ENCODE assay signal across 9 mouse cellular contexts in the genomic region with DNA sequence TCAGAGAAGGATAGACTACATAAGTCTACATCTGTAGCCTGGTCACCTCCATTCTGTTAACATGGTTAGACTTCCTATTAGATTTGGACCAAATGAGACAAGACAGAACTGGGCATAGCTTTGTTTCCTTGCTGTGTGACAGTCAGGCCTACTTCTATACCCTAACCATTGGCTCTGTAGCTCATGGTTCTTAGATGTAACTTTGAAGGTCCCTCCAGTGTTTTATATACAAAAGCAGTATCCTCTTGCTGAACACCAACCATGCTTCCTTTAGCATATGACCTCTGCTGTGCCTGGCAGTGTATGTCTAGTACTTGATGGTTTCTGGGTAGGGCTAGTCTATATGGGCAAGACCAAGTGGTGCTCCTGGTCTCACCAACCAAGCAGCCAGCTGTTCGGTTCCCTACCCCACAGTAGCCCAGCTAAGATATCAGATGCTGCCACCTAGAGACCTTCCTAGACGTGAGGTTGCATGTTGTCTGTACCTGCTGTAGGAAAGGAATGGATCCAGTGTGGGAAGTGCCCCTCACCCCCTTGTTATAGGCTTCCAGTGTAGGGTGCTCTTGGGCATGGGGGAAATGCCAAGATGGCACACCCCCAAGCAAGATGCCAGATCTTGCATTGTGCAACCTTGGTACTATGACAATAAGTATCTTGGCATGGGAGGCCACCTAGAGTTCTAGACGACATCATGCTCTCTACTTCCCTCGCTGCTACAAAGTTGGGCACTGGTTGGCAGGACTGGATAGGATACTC. TPM values are rescaled to one million over a fixed set of nuclear protein-coding genes. Genes with fewer than 3 reads are reported as not detected.
A peak's percentile ranks its signal among the peaks of the same experiment; 100 is the strongest.
DNase-seq lines count a peak whose midpoint lies in the region; ATAC-seq and TF ChIP-seq lines count a peak whose summit lies in the region.
"Had no signal": no experiment of that assay in that cellular context is flagged by ENCODE, and none has a peak within 500 bp of the region (broad histone marks: within the 10 kb centered on the region; RNA-seq: fewer than 3 reads in every experiment).

No protein-coding gene starts in this region.

- H3K4me1 ChIP-seq in megakaryocyte, embryonic 14.5 days: peaks cover 76% of the 10 kb centered on the region
- peaks cover 17 to 30% of the 10 kb centered on the region in 2 experiments for H3K4me1 ChIP-seq in liver, embryonic 14.5 days (replicated peaks; ENCODE audit: control insufficient read depth in 2 of 2, insufficient read depth in 2 of 2, low read length in 1 of 2)
- peaks cover 32% of the 10 kb centered on the region for H3K4me1 ChIP-seq in stomach, embryonic 16.5 days (ENCODE audit: control insufficient read depth, insufficient read depth, low read length)

- peak overlapping the region; percentile 98 for H3K4me3 ChIP-seq in megakaryocyte, embryonic 14.5 days (replicated peaks)
- H3K4me3 ChIP-seq in liver, embryonic 14.5 days (ENCODE audit: insufficient read depth in 1 of 2, low read depth in 2 of 2, low read length in 2 of 2): no peak overlapping the region
- H3K4me3 ChIP-seq in stomach, embryonic 16.5 days (replicated peaks; ENCODE audit: low read length): peak overlapping the region; percentile 96; the same call in 1 of the 2 replicates

- H3K9ac ChIP-seq in liver, embryonic 14.5 days (replicated peaks): no peak overlapping the region
- H3K9ac ChIP-seq in stomach, embryonic 16.5 days (ENCODE audit: low read length): peak overlapping the region; percentile 88; the same call in 1 of the 2 replicates

- H3K27me3 ChIP-seq in megakaryocyte, embryonic 14.5 days (replicated peaks): no peaks in the 10 kb centered on the region
- no peaks in the 10 kb centered on the region for H3K27me3 ChIP-seq in liver, embryonic 14.5 days (ENCODE audit: control insufficient read depth, insufficient read depth, low read length)
- H3K27me3 ChIP-seq in stomach, embryonic 16.5 days (ENCODE audit: control insufficient read depth, insufficient read depth, low read length): no peaks in the 10 kb centered on the region

- no peak for ATAC-seq in megakaryocyte, adult 5-6 weeks (ENCODE audit: poor library complexity, severe bottlenecking)
- no peak for ATAC-seq in liver, embryonic 14.5 days (ENCODE audit: insufficient read depth)
- no peak for ATAC-seq in stomach, embryonic 16.5 days (ENCODE audit: insufficient read depth, low FRiP score)
- no peak for ATAC-seq in megakaryocyte progenitor cell, adult 5-6 weeks (replicated peaks; ENCODE audit: poor library complexity)
- ATAC-seq in erythroblast, adult 5-6 weeks (replicated peaks; ENCODE audit: low FRiP score, poor library complexity, severe bottlenecking): no peak

- peak overlapping the region; percentile 57 for H3K27ac ChIP-seq in liver, embryonic 14.5 days
- peak overlapping the region; percentile 89 for H3K27ac ChIP-seq in stomach, embryonic 16.5 days (ENCODE audit: low read length)

- 0 out of 2 replicates have a peak, but pooled peaks have one; percentile 19 for TF ChIP-seq CTCF in liver, embryonic 14.5 days (IDR thresholded peaks at IDR 0.05; ENCODE audit: low read depth)

- 40% methylated on average over 4 of the region's 4 CpGs for WGBS in liver, embryonic 14.5 days (ENCODE audit: insufficient replicate concordance)
- WGBS in stomach, embryonic 16.5 days: 31% methylated on average over 4 of the region's 4 CpGs

- TF ChIP-seq EP300 in liver, embryonic 14.5 days (IDR thresholded peaks at IDR 0.05; ENCODE audit: low read depth): no peak

- H3K36me3 ChIP-seq in megakaryocyte, embryonic 14.5 days (replicated peaks; ENCODE audit: low read length): peaks cover 64% of the 10 kb centered on the region
- peaks cover 36% of the 10 kb centered on the region for H3K36me3 ChIP-seq in liver, embryonic 14.5 days (replicated peaks; ENCODE audit: control insufficient read depth, insufficient read depth, low read depth)
- peaks cover 18% of the 10 kb centered on the region for H3K36me3 ChIP-seq in stomach, embryonic 16.5 days (ENCODE audit: control insufficient read depth, insufficient read depth, low read length)

- peak; percentile 54 for DNase-seq in cerebellum, adult 11-12 months
- DNase-seq in cerebellum, adult 11 months: no peak
- no peak for DNase-seq in liver, embryonic 14.5 days (ENCODE audit: low read depth in 3 of 3, low spot score in 3 of 3)
- DNase-seq: B cell, adult 2 months had no signal

- no peak overlapping the region for H3K4me2 ChIP-seq in liver, embryonic 14.5 days (ENCODE audit: low read depth)
- H3K4me2 ChIP-seq in stomach, embryonic 16.5 days (ENCODE audit: low read depth, low read length): peak overlapping the region; percentile 89

- no peaks in the 10 kb centered on the region for H3K9me3 ChIP-seq in megakaryocyte, embryonic 14.5 days
- H3K9me3 ChIP-seq in liver, embryonic 14.5 days (ENCODE audit: control insufficient read depth, low read length): no peaks in the 10 kb centered on the region
- H3K9me3 ChIP-seq in stomach, embryonic 16.5 days (replicated peaks; ENCODE audit: control insufficient read depth, low read length): no peaks in the 10 kb centered on the region

RNA-seq across cellular contexts. Expression of gene Slc25a10, which starts 1.2 kb away (rescaled TPM):
- 47.3 and 132 TPM in 2 replicates for polyA plus RNA-seq in megakaryocyte, embryonic 14.5 days (2012; ENCODE audit: insufficient read depth, low replicate concordance)
- total RNA-seq in megakaryocyte, adult 5-6 weeks (2015): 9.3 and 14.7 TPM in 2 replicates
- 12.8 and 17.2 TPM in 2 replicates for total RNA-seq in megakaryocyte, adult 5-6 weeks (2017)
- 31.5 and 37.4 TPM in 2 replicates for polyA plus RNA-seq in liver, embryonic 14.5 days (2012; rRNA removed)
- 35.1 and 38.2 TPM in 2 replicates for polyA plus RNA-seq in liver, embryonic 14.5 days (2014; fragmentation: Nextera tagmentation; extraction: Ambion mirVana)
- 73.9 and 75.8 TPM in 2 replicates for polyA plus RNA-seq in stomach, embryonic 16.5 days (2015; fragmentation: Nextera tagmentation; extraction: Ambion mirVana)
- total RNA-seq in megakaryocyte progenitor cell, adult 5-6 weeks (2015): 11.9 and 14.4 TPM in 2 replicates
- 16.2 and 19.7 TPM in 2 replicates for total RNA-seq in megakaryocyte progenitor cell, adult 5-6 weeks (2017)
- total RNA-seq in erythroblast, adult 5-6 weeks (2015; ENCODE audit: low replicate concordance): 6.9 and 11.1 TPM in 2 replicates
- total RNA-seq in erythroblast, adult 5-6 weeks (2017; ENCODE audit: low replicate concordance): 4.7 and 6.0 TPM in 2 replicates

RNA-seq across cellular contexts. Expression of gene Mrpl12, which starts 6.1 kb away (rescaled TPM):
- polyA plus RNA-seq in megakaryocyte, embryonic 14.5 days (2012; ENCODE audit: insufficient read depth, low replicate concordance): 217 and 285 TPM in 2 replicates
- total RNA-seq in megakaryocyte, adult 5-6 weeks (2015): 34.3 and 35.6 TPM in 2 replicates
- total RNA-seq in megakaryocyte, adult 5-6 weeks (2017): 25.4 and 41.7 TPM in 2 replicates
- polyA plus RNA-seq in liver, embryonic 14.5 days (2012; rRNA removed): 64.2 and 78.4 TPM in 2 replicates
- 127 and 130 TPM in 2 replicates for polyA plus RNA-seq in liver, embryonic 14.5 days (2014; fragmentation: Nextera tagmentation; extraction: Ambion mirVana)
- 140 and 145 TPM in 2 replicates for polyA plus RNA-seq in stomach, embryonic 16.5 days (2015; fragmentation: Nextera tagmentation; extraction: Ambion mirVana)
- 107 and 121 TPM in 2 replicates for total RNA-seq in megakaryocyte progenitor cell, adult 5-6 weeks (2015)
- 136 and 142 TPM in 2 replicates for total RNA-seq in megakaryocyte progenitor cell, adult 5-6 weeks (2017)
- total RNA-seq in erythroblast, adult 5-6 weeks (2015; ENCODE audit: low replicate concordance): 12.1 and 16.1 TPM in 2 replicates
- total RNA-seq in erythroblast, adult 5-6 weeks (2017; ENCODE audit: low replicate concordance): 12.1 and 15.6 TPM in 2 replicates

RNA-seq across cellular contexts. Expression of gene Arl16, which starts 23.1 kb away (rescaled TPM):
- 12.1 and 61.1 TPM in 2 replicates for polyA plus RNA-seq in megakaryocyte, embryonic 14.5 days (2012; ENCODE audit: insufficient read depth, low replicate concordance)
- 14.1 and 15.1 TPM in 2 replicates for total RNA-seq in megakaryocyte, adult 5-6 weeks (2015)
- total RNA-seq in megakaryocyte, adult 5-6 weeks (2017): 9.1 and 10.8 TPM in 2 replicates
- 9.9 and 11.2 TPM in 2 replicates for polyA plus RNA-seq in liver, embryonic 14.5 days (2012; rRNA removed)
- 11.3 and 13.0 TPM in 2 replicates for polyA plus RNA-seq in liver, embryonic 14.5 days (2014; fragmentation: Nextera tagmentation; extraction: Ambion mirVana)
- polyA plus RNA-seq in stomach, embryonic 16.5 days (2015; fragmentation: Nextera tagmentation; extraction: Ambion mirVana): 35.6 and 38.1 TPM in 2 replicates
- 13.8 and 19.8 TPM in 2 replicates for total RNA-seq in megakaryocyte progenitor cell, adult 5-6 weeks (2015)
- total RNA-seq in megakaryocyte progenitor cell, adult 5-6 weeks (2017): 18.8 and 20.2 TPM in 2 replicates
- total RNA-seq in erythroblast, adult 5-6 weeks (2015; ENCODE audit: low replicate concordance): 4.2 and 5.9 TPM in 2 replicates
- 3.3 TPM in 1 of 2 replicates, not detected in the other for total RNA-seq in erythroblast, adult 5-6 weeks (2017; ENCODE audit: low replicate concordance)

RNA-seq across cellular contexts. Expression of gene Ccdc137, which starts 32.6 kb away (rescaled TPM):
- polyA plus RNA-seq in megakaryocyte, embryonic 14.5 days (2012; ENCODE audit: insufficient read depth, low replicate concordance): 11.0 TPM in 1 of 2 replicates, not detected in the other
- 5.8 and 6.2 TPM in 2 replicates for total RNA-seq in megakaryocyte, adult 5-6 weeks (2015)
- total RNA-seq in megakaryocyte, adult 5-6 weeks (2017): 5.9 and 36.8 TPM in 2 replicates
- polyA plus RNA-seq in liver, embryonic 14.5 days (2012; rRNA removed): 13.7 and 15.9 TPM in 2 replicates
- polyA plus RNA-seq in liver, embryonic 14.5 days (2014; fragmentation: Nextera tagmentation; extraction: Ambion mirVana): 11.0 and 11.1 TPM in 2 replicates
- polyA plus RNA-seq in stomach, embryonic 16.5 days (2015; fragmentation: Nextera tagmentation; extraction: Ambion mirVana): 28.9 and 33.7 TPM in 2 replicates
- 24.9 and 27.2 TPM in 2 replicates for total RNA-seq in megakaryocyte progenitor cell, adult 5-6 weeks (2015)
- 57.1 and 58.3 TPM in 2 replicates for total RNA-seq in megakaryocyte progenitor cell, adult 5-6 weeks (2017)
- 1.5 and 2.1 TPM in 2 replicates for total RNA-seq in erythroblast, adult 5-6 weeks (2015; ENCODE audit: low replicate concordance)
- total RNA-seq in erythroblast, adult 5-6 weeks (2017; ENCODE audit: low replicate concordance): 1.5 and 16.8 TPM in 2 replicates

RNA-seq across cellular contexts. Expression of gene Oxld1, which starts 32.6 kb away (rescaled TPM):
- 7.9 and 17.7 TPM in 2 replicates for polyA plus RNA-seq in megakaryocyte, embryonic 14.5 days (2012; ENCODE audit: insufficient read depth, low replicate concordance)
- total RNA-seq in megakaryocyte, adult 5-6 weeks (2015): 6.2 and 7.7 TPM in 2 replicates
- total RNA-seq in megakaryocyte, adult 5-6 weeks (2017): 4.2 and 6.8 TPM in 2 replicates
- 5.3 and 5.8 TPM in 2 replicates for polyA plus RNA-seq in liver, embryonic 14.5 days (2012; rRNA removed)
- polyA plus RNA-seq in liver, embryonic 14.5 days (2014; fragmentation: Nextera tagmentation; extraction: Ambion mirVana): 8.0 and 8.4 TPM in 2 replicates
- polyA plus RNA-seq in stomach, embryonic 16.5 days (2015; fragmentation: Nextera tagmentation; extraction: Ambion mirVana): 14.0 TPM in 2 replicates
- 10.4 and 10.7 TPM in 2 replicates for total RNA-seq in megakaryocyte progenitor cell, adult 5-6 weeks (2015)
- total RNA-seq in megakaryocyte progenitor cell, adult 5-6 weeks (2017): 9.7 and 14.8 TPM in 2 replicates
- total RNA-seq in erythroblast, adult 5-6 weeks (2015; ENCODE audit: low replicate concordance): 7.3 TPM in 1 of 2 replicates, not detected in the other
- total RNA-seq in erythroblast, adult 5-6 weeks (2017; ENCODE audit: low replicate concordance): 6.1 and 6.9 TPM in 2 replicates

Comparison
In these comparisons a context has a peak if more than half of its experiments do, and no peak if none do; other contexts are left out.
1. H3K4me3 ChIP-seq: peak in megakaryocyte, embryonic 14.5 days (single experiment) and stomach, embryonic 16.5 days (single experiment); none in liver, embryonic 14.5 days (0 of 2).